Mouse (Mus musculus): Measurements from ENCODE around the gene Vwa8. TPM values are rescaled to one million over a fixed set of nuclear protein-coding genes. Genes with fewer than 3 reads are reported as not detected.

The Vwa8 gene
- polyA plus RNA-seq, 1 experiment from 2014 or later = 7.2 TPM

DNA sequence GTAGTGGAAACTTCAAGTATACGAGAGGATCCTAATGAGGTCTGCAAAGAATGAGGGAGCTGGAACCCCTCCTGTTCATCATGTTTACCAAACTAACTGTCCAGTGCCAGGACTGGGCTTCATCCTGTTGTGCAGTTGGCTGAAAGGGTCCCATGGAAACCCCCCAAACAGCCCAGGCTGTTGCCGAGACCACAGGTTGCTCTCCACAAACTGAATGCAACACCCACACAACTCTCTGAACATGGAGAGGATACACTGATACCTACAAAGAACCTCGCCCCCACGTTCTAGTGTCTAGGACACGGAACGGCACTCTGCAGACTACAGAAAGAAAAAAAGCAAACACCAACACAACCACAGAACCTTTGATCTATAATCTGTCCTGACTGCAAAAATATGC, 387.4 kb downstream of the Vwa8 start:
- Histone ChIP-seq H3K9me3 (replicated peaks) (peaks cover 5% of the 10 kb centered on the region; the same call in 1 of the 2 replicates), H3K27me3 (ENCODE audit: low read depth, poor library complexity, severe bottlenecking) (no peaks in the 10 kb centered on the region), H3K4me1 (peaks cover 18% of the 10 kb centered on the region), H3K36me3 (no peaks in the 10 kb centered on the region), H3K27ac (replicated peaks) (no peak overlapping the region), H3K4me3 (no peak overlapping the region)
- WGBS = 78% methylated on average over 6 of the region's 6 CpGs
- no peak for DNase-seq (ENCODE audit: low spot score)

DNA sequence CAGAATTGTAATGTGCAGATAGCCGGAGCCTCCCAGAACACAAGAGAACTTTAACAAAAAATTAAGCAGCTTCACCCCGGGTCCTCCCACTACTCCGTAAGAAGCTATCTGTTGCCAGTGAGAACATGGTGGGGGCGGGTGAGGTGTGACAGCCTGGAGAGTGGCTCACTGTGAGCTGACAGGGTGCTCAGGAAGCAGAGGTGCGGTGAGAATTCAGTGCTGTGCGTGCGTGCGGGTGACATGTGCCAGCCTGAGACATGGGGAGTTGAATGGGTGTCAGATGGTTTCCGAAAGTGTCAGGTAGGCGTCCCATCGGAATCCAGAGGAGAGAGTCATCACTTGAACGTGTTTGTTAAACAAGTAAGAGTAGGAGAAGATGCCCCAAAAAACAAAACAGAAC, 390.6 kb downstream of the Vwa8 start:
- Histone ChIP-seq H3K36me3 (no peaks in the 10 kb centered on the region), H3K27me3 (ENCODE audit: low read depth, poor library complexity, severe bottlenecking) (no peaks in the 10 kb centered on the region), H3K27ac (replicated peaks) (no peak overlapping the region), H3K4me1 (peaks cover 19% of the 10 kb centered on the region), H3K9me3 (replicated peaks) (peaks cover 5% of the 10 kb centered on the region; the same call in 1 of the 2 replicates), H3K4me3 (no peak overlapping the region)
- WGBS = 90% methylated on average over 12 of the region's 12 CpGs
- DNase-seq (ENCODE audit: low spot score) = no peak

DNA sequence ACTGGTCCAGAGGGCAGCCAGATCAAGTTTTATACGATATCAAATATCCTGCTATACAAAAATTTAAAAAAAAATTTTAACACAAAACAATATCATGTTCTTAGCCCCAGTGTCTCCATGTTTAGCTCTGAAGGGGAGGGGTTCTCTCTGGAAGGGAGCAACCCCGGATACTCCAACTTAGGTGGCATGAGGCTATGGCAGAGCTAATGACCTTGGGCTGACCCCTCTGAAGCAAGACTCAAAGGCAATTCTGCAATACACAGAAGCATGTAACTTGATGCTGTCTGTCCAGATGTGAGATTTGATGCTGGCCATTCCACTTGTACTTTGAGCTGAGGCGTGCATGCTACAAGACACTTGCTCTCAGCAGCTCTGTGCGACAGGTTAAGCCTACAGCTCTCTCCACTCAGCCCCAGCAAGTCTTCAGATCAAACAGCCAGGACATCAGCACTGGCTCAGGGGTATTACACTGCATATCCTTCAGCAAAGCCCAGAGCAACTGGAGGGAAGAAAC, 392.3 kb downstream of the Vwa8 start:
- no peak for DNase-seq (ENCODE audit: low spot score)
- no peak overlapping the region for H3K4me3 ChIP-seq
- WGBS = 83% methylated on average over 4 of the region's 4 CpGs

DNA sequence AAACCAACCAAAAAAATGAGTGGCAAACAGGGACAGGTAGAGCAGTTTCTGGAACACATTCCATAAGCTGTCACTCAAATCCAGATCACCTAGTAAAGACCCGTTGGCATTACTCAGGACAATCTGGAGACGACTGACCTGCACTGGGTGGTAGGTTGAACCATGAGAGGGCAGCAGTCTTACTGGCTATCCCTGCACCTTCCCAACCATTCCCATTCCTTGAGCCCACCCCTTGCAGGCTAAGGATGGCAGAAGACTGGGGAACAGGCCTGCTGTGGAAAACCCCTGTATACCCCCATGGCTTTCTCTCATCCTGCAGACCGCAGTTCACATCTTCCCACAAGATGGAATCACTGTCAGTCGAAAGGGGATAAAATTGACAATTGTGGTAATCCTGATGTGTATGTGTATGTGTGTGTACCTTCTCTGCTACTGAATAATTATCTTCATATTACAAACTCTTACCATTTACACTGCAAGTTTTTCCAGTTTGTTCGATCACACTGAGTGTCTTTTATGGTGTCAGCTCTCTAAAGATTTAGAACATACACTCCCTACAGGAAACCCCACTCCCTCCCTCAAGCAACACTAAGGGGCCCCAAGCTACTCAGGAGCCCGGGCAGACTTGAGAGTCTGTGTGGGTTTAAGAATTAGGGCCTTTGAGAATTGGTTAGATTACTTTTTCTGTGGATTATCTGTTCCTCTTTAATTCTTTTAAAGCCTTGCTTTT, 393.0 kb downstream of the Vwa8 start:
- peaks cover 5% of the 10 kb centered on the region; the same call in 1 of the 2 replicates for H3K9me3 ChIP-seq (replicated peaks)
- no peaks in the 10 kb centered on the region for H3K27me3 ChIP-seq (ENCODE audit: low read depth, poor library complexity, severe bottlenecking)
- WGBS = 86% methylated on average over 6 of the region's 6 CpGs
- peaks cover 17% of the 10 kb centered on the region for H3K4me1 ChIP-seq
- no peak overlapping the region for H3K4me3 ChIP-seq
- H3K36me3 ChIP-seq = no peaks in the 10 kb centered on the region
- no peak for DNase-seq (ENCODE audit: low spot score)
- H3K27ac ChIP-seq (replicated peaks) = no peak overlapping the region

More for the DNA sequence above, 392.3 kb downstream of the Vwa8 start:
- Histone ChIP-seq H3K9me3 (replicated peaks) (peaks cover 5% of the 10 kb centered on the region; the same call in 1 of the 2 replicates), H3K27ac (replicated peaks) (no peak overlapping the region), H3K4me1 (peaks cover 18% of the 10 kb centered on the region), H3K36me3 (no peaks in the 10 kb centered on the region), H3K27me3 (ENCODE audit: low read depth, poor library complexity, severe bottlenecking) (no peaks in the 10 kb centered on the region)

DNA sequence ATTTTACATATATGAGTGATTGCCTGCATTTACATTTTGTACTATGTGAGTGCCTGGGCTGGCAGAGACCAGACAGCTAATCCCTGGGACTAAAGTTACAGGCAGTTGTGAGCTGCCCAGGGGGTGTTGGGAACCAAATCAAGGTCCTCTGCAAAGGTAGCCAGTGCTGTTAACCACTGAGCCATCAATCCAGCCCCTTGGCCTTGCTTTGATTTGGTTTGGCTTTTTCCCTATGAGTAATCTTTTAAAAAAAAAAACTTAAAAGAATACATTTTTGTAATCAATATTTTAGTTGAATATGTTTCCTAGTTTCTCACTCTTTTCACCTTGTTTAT, 393.5 kb downstream of the Vwa8 start:
- H3K4me1 ChIP-seq = peaks cover 13% of the 10 kb centered on the region
- peaks cover 5% of the 10 kb centered on the region; the same call in 1 of the 2 replicates for H3K9me3 ChIP-seq (replicated peaks)
- no peaks in the 10 kb centered on the region for H3K36me3 ChIP-seq
- H3K27ac ChIP-seq (replicated peaks) = no peak overlapping the region
- DNase-seq (ENCODE audit: low spot score) = no peak
- H3K27me3 ChIP-seq (ENCODE audit: low read depth, poor library complexity, severe bottlenecking) = no peaks in the 10 kb centered on the region
- H3K4me3 ChIP-seq = no peak overlapping the region

DNA sequence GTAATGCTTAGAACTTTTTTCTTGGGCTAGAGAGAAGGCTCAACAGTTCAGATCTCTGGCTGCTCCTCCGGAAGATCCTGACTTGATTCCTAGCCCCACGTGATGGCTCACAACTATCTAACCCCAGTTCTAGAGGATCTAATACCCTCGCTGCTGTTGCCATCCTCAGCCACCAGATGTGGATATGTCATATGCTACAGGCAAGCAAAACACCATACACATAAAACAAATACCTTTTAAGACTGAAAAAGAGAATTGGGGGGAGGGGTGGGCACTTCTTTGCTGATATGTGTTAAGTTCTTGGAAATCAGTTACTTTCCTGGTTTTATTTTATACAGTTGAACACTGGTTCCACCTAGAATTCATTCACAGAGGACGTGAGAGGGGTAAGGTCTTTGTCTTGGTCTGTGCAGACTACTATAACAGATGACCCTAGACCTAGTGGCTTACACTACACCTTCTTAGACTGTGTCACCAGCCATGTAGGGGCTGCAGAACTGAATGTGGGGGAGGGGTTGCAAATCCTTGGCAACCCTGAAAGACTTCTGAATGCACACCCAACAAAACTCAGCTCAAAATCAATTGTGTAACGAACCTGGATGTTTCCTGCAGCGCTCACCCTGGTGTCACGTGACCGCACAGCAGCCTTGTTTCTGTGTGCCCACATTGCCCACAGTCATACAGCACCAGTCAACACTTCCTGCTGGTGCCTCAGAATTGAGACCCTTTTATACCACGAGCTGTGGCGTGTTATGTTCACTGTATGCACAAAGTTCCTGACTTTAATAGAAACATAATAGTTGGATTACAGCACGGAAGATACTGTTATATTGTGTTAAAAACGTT, 394.4 kb downstream of the Vwa8 start:
- Histone ChIP-seq H3K27ac (replicated peaks) (no peak overlapping the region), H3K36me3 (no peaks in the 10 kb centered on the region), H3K27me3 (ENCODE audit: low read depth, poor library complexity, severe bottlenecking) (no peaks in the 10 kb centered on the region), H3K4me3 (no peak overlapping the region), H3K9me3 (replicated peaks) (peaks cover 5% of the 10 kb centered on the region; the same call in 1 of the 2 replicates), H3K4me1 (peaks cover 6% of the 10 kb centered on the region)
- DNase-seq (ENCODE audit: low spot score) = no peak
- WGBS = 89% methylated on average over 12 of the region's 12 CpGs

DNA sequence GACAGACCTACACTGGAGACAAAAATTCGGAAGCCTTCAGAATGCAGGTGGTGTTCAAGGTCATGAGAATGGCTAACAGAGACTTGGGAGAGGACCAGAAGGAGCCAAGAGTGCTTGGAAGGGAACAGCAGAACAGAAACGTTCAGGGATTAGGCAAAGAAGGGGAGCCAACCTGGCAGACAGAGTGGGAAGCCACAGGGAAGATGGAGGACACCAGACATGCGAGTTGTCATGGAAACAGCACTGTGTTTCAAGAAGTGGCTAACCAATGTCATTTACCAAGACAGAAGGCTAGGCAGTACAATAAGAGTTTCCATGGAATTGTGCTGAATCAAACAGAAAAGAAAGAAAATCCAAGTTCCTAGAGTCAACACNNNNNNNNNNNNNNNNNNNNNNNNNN, 395.7 kb downstream of the Vwa8 start:
- Histone ChIP-seq H3K4me1 (peaks cover 10% of the 10 kb centered on the region), H3K4me3 (no peak overlapping the region), H3K9me3 (replicated peaks) (peaks cover 5% of the 10 kb centered on the region; the same call in 1 of the 2 replicates), H3K36me3 (no peaks in the 10 kb centered on the region), H3K27me3 (ENCODE audit: low read depth, poor library complexity, severe bottlenecking) (no peaks in the 10 kb centered on the region), H3K27ac (replicated peaks) (no peak overlapping the region)
- 56% methylated on average over 3 of the region's 3 CpGs for WGBS
- DNase-seq (ENCODE audit: low spot score) = no peak

DNA sequence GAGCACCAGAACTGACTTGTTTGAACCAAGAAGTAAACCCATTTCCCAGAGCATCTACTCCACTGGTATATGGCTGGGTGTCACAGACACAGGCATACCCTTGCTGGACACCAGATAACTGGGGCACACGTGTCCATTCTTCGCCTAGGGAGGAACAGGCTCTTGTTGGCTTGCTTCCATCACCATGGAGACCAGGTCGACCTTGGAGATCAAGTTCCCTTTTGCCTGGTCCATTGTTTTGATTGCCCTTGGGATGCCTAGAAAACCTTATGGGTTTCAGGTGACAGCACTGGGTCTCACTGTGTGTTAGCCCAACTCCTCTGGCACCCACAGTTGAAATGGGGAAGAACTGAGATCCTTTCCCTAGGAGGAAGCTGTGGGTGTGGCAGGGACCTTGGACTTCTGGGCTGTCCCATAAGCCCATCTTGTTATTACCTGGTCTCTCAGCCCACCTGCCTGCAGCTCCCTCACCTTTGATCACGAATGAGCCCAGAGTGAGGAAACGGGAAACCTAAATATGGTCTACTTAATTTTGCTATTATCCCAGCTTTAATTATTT, 403.0 kb downstream of the Vwa8 start:
- no peak for DNase-seq (ENCODE audit: low spot score)
- 78% methylated on average over 5 of the region's 5 CpGs for WGBS
- no peaks in the 10 kb centered on the region for H3K36me3 ChIP-seq
- H3K4me3 ChIP-seq = no peak overlapping the region
- no peaks in the 10 kb centered on the region for H3K9me3 ChIP-seq (replicated peaks)
- no peaks in the 10 kb centered on the region for H3K27me3 ChIP-seq (ENCODE audit: low read depth, poor library complexity, severe bottlenecking)
- no peak overlapping the region for H3K27ac ChIP-seq (replicated peaks)
- H3K4me1 ChIP-seq = peaks cover 8% of the 10 kb centered on the region; the same call in 1 of the 2 replicates

Other genes starting within 250 kb of the Vwa8 start
- 0.71 and 0.73 TPM in 2 replicates for gene Dgkh, start 116.3 kb upstream of the Vwa8 start, polyA plus RNA-seq (2016; fragmentation: Nextera tagmentation; extraction: Ambion mirVana)

All from midbrain, embryonic 10.5 days (tissue).